Comparison of ENCODE assay signal across 8 mouse cellular contexts in genomic region chr12:72535599-72535998, GRCm38 (mm10). TPM values are rescaled to one million over a fixed set of nuclear protein-coding genes. Genes with fewer than 3 reads are reported as not detected.
A peak's percentile ranks its signal among the peaks of the same experiment; 100 is the strongest.
DNase-seq lines count a peak whose midpoint lies in the region; ATAC-seq lines count a peak whose summit lies in the region.

No protein-coding gene starts in this region.

- peaks cover 4% of the 10 kb centered on the region; the same call in 1 of the 2 replicates for H3K36me3 ChIP-seq in limb, embryonic 13.5 days

- 43% methylated on average over 3 of the region's 3 CpGs for WGBS in limb, embryonic 13.5 days

- H3K4me1 ChIP-seq in limb, embryonic 13.5 days, result peaks cover 17% of the 10 kb centered on the region

- H3K27me3 ChIP-seq in limb, embryonic 13.5 days, result no peaks in the 10 kb centered on the region

- H3K4me3 ChIP-seq in limb, embryonic 13.5 days, result peak overlapping the region; percentile 58

- peak; percentile 24 to 25 for DNase-seq in cerebellum, postnatal 36 days
- no peak for DNase-seq in cerebellum, adult 8-10 months
- peak; percentile 46 to 48 for DNase-seq in right cerebral cortex, postnatal 10 days (ENCODE audit: low spot score in 2 of 2)
- DNase-seq in right cerebral cortex, postnatal 25 days, result no peak
- peak; percentile 28 for DNase-seq in right cerebral cortex, postnatal 4 days
- DNase-seq in left cerebral cortex, adult 9 months (ENCODE audit: low spot score in 2 of 2), result no peak
- no peak for DNase-seq in gastrocnemius, adult 18-20 months (ENCODE audit: low spot score)

- H3K4me2 ChIP-seq in limb, embryonic 13.5 days (replicated peaks), result peak overlapping the region; percentile 71

- no peaks in the 10 kb centered on the region for H3K9me3 ChIP-seq in limb, embryonic 13.5 days

- peak overlapping the region; percentile 22; the same call in 1 of the 2 replicates for H3K27ac ChIP-seq in limb, embryonic 13.5 days

- no peak for ATAC-seq in limb, embryonic 13.5 days (ENCODE audit: low FRiP score, low read depth)

- no peak overlapping the region for H3K9ac ChIP-seq in limb, embryonic 13.5 days

RNA-seq across cellular contexts. Expression of gene Pcnx4, which starts 0.6 kb away (rescaled TPM):
- 12.9 and 14.5 TPM in 2 replicates for polyA plus RNA-seq in limb, embryonic 13.5 days (2015; fragmentation: Nextera tagmentation; extraction: Ambion mirVana)
- 1 to 10 TPM; 2.9 to 3.2 TPM for total RNA-seq in gastrocnemius, adult 18-20 months (2021)

Comparison
In these comparisons a context has a peak if more than half of its experiments do, and no peak if none do; other contexts are left out.
1. DNase-seq: peak in cerebellum, postnatal 36 days (2 of 2), right cerebral cortex, postnatal 10 days (2 of 2) and right cerebral cortex, postnatal 4 days (single experiment); none in cerebellum, adult 8-10 months (single experiment), right cerebral cortex, postnatal 25 days (single experiment), left cerebral cortex, adult 9 months (0 of 2) and gastrocnemius, adult 18-20 months (single experiment).